Mouse (Mus musculus) lung, adult 2 months (tissue): ENCODE measurements around the gene Rsph6a.

Experiments used
- CTCF ChIP-seq: fragments of 200-500 bp; IDR thresholded peaks from 2 replicates; pipeline ENCODE4 v1.5.1; 2011; ENCODE audit warnings: mild to moderate bottlenecking, low read length, control low read depth; ENCODE audit not compliant: insufficient read depth
- POLR2A ChIP-seq: fragments of 200-500 bp; IDR thresholded peaks from 2 replicates; pipeline ENCODE4 v1.6.1; 2011; ENCODE audit warnings: low read depth, mild to moderate bottlenecking, control low read depth, low read length, borderline replicate concordance; ENCODE audit errors: extremely low read depth

- TF ChIP-seq CTCF (no peak), POLR2A (no peak)
Measured at GRCm38 (mm10) chr7:19012025-19012621, 42.4 kb upstream of the Rsph6a start.
